Mouse (Mus musculus) liver, adult 2 months (tissue): ENCODE data around the gene Zfyve16. TPM values are rescaled to one million over a fixed set of nuclear protein-coding genes. Genes with fewer than 3 reads are reported as not detected.

Experiments used
- DNase-seq: peaks from one replicate; pipeline ENCODE4 v3.0.0-alpha.2; 2011; ENCODE audit warnings: low read depth, low spot score; ENCODE audit errors: extremely low read depth
- H3K27ac ChIP-seq: fragments of 200-500 bp; replicated peaks from 2 replicates; pipeline ENCODE4 v1.5.1; 2012; ENCODE audit warnings: low read depth, mild to moderate bottlenecking, control low read depth, inconsistent platforms, low read length; ENCODE audit not compliant: insufficient read depth
- H3K27me3 ChIP-seq: fragments of 200-500 bp; 2 replicates; pipeline ENCODE4 v1.6.1; 2012; ENCODE audit warnings: mild to moderate bottlenecking, moderate library complexity, low read length, inconsistent platforms; ENCODE audit not compliant: control insufficient read depth, insufficient read depth
- H3K36me3 ChIP-seq: fragments of 200-500 bp; 2 replicates; pipeline ENCODE4 v1.6.1; 2012; ENCODE audit warnings: low read length, inconsistent platforms; ENCODE audit not compliant: control insufficient read depth, insufficient read depth
- H3K4me1 ChIP-seq: fragments of 200-500 bp; 2 replicates; pipeline ENCODE4 v1.6.1; 2011; ENCODE audit warnings: low read length; ENCODE audit not compliant: control insufficient read depth, insufficient read depth
- H3K4me3 ChIP-seq: fragments of 200-500 bp; 2 replicates; pipeline ENCODE4 v1.5.1; 2011; ENCODE audit warnings: low read depth, mild to moderate bottlenecking, control low read depth, low read length, moderate library complexity; ENCODE audit not compliant: insufficient read depth
- H3K79me2 ChIP-seq: fragments of 200-500 bp; 2 replicates; pipeline ENCODE4 v1.6.1; 2012; ENCODE audit warnings: inconsistent platforms, mild to moderate bottlenecking, low read length, moderate library complexity; ENCODE audit not compliant: control insufficient read depth, insufficient read depth
- H3K9ac ChIP-seq: fragments of 200-500 bp; 2 replicates; pipeline ENCODE4 v1.6.1; 2012; ENCODE audit warnings: low read depth, mild to moderate bottlenecking, control low read depth, inconsistent platforms, low read length
- CTCF ChIP-seq: fragments of 200-500 bp; IDR thresholded peaks from 2 replicates; pipeline ENCODE4 v1.5.1; 2011; ENCODE audit warnings: low read depth, low read length, control low read depth
- POLR2A ChIP-seq: fragments of 200-500 bp; IDR thresholded peaks from 2 replicates; pipeline ENCODE4 v1.6.1; 2011; ENCODE audit warnings: low read length, control low read depth; ENCODE audit not compliant: insufficient read depth; ENCODE audit errors: extremely low read depth
- WGBS: fragments of 180-500 bp; shearing (Covaris S2); methylation state at CpG from one replicate; pipeline ENCODE4 v1.1.7; 2018; 5-methylcytosine and 5-hydroxymethylcytosine counted together
- polyA plus RNA-seq: library from polyadenylated mRNA; depleted of rRNA; stranded (reverse); fragments of >200 nt; gene quantifications from 2 replicates; pipeline ENCODE4 v1.2.3, GENCODE M21; 2012
- total RNA-seq: library from RNA; depleted of rRNA; stranded (reverse); fragments of >200 nt; gene quantifications from 2 replicates; pipeline ENCODE4 v1.2.3, GENCODE M21; 2014

The Zfyve16 gene
- total and polyA plus RNA-seq, 2 experiments: 0.97 to 7.8 TPM

DNA sequence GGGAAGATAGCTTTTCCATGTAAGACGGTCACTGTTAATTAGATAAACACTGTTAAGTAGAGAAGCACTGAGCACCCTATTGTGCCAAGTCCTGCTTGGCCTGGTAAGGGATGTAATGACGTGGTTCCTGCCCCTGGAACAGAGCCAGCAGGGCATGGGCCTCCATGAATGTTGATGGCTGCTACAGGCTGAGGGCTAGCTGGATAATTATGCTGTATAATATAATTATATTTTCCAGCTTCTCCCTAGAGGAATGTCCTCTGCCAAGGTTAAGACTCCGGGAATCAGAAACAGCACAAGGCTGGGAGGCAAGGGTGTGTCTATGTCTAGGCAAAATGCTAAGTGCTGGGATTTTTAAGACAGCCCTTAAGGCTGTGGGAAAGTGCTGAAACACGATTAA, 39.9 kb downstream of the Zfyve16 start:
- Histone ChIP-seq H3K4me3 (no peak overlapping the region), H3K36me3 (peaks cover 16% of the 10 kb centered on the region), H3K79me2 (no peaks in the 10 kb centered on the region), H3K9ac (no peak overlapping the region), H3K27me3 (no peaks in the 10 kb centered on the region), H3K4me1 (no peaks in the 10 kb centered on the region), H3K27ac (no peak overlapping the region)
- DNase-seq: no peak
- WGBS: 68% methylated on average over 4 of the region's 4 CpGs
- TF ChIP-seq POLR2A (no peak), CTCF (no peak)

DNA sequence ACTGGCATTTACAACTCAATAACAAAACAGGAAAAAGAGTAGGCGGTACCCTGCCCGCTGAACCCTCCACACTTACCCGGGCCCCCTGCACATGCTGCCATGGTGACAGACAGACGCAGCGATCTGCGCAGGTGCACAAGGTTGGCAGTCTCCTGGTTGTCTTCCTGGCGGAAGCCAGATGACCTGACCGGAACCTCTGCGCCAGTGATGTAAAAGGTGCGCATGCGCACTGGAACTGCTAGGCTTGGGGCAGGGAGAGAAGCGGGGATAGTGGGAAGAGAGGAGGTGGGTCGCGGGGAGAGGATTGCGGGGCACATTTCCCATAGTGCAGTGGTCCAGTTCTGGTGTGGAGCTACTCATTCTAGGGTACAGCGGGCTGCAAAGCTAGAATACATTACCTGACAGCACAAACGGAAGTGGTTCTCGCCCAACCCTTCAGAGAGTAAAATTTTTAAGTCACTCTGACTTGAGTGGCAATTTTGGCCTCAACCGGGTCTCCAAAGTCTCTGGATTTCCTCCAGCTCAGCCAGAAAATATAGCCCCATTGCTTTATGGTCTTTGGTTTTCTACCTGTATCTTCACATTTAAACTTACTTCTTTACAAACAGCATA, 46.7 kb downstream of the Zfyve16 start, which contains the start of gene Fam151b:
Gene Fam151b (minus strand): TSS at position 164 of the 612 bp plus-strand sequence.
- Histone ChIP-seq H3K4me3 (peak within 1 kb of the TSS; percentile 63), H3K79me2 (no peaks in the 10 kb centered on the region), H3K9ac (peak within 1 kb of the TSS; percentile 78), H3K36me3 (0 out of 2 replicates have a peak, but pooled peaks cover 2% of the 10 kb centered on the region), H3K27me3 (no peaks in the 10 kb centered on the region), H3K27ac (peak within 1 kb of the TSS; percentile 58), H3K4me1 (no peaks in the 10 kb centered on the region)
- peak; percentile 89 for DNase-seq
- 11% methylated on average over 19 of the region's 19 CpGs for WGBS
- no peak for TF ChIP-seq CTCF
- TF ChIP-seq POLR2A: peak; percentile 64; the same call in 1 of the 2 replicates

DNA sequence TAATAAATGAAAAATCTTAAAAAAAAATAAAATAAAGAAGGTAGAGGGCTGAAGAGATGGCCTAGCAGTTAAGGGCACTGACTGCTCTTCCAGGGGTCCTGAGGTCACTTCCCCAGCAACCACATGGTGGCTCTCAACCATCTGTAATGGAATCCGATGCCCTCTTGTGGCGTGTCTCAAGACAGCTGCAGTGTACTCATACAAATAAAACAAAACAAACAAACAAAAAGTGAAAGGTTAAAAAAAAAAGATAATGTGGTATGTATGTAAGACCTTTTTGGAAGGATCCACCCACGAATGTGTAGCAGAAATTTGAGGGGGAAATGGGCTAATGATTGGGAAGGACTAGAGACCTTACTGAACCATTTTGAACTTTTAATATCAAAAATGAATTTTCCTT, 47.3 kb downstream of the Zfyve16 start:
- no peaks in the 10 kb centered on the region for H3K79me2 ChIP-seq
- no peak overlapping the region for H3K27ac ChIP-seq
- H3K27me3 ChIP-seq: no peaks in the 10 kb centered on the region
- H3K36me3 ChIP-seq: 0 out of 2 replicates have a peak, but pooled peaks cover 2% of the 10 kb centered on the region
- peak; percentile 65 for DNase-seq
- WGBS: 7% methylated on average over 3 of the region's 3 CpGs
- TF ChIP-seq POLR2A (no peak), CTCF (peak; percentile 67)
- H3K4me1 ChIP-seq: no peaks in the 10 kb centered on the region
- H3K4me3 ChIP-seq: peak overlapping the region; percentile 63
- H3K9ac ChIP-seq: no peak overlapping the region

DNA sequence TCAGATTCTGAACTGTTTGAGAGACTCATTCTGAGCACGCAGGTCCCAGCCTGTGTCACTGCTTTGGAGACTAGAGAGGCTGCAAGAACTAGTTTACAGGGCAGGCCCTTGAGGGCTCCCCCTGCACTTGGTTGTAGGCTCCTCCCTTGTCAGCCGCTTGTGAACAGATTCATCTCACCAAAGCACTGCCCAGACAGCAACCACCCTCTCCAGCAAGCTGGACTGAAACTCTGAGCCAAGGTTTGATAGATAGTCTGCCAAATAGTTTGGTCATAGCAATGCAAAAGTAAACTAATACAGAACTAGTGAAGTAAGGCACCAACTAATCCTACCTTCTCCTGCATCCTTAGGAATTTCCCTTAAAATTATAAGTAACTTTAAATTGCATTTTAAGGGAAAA, 60.5 kb downstream of the Zfyve16 start:
- WGBS: 26% methylated on average over 2 of the region's 2 CpGs
- Histone ChIP-seq H3K36me3 (peaks cover 2% of the 10 kb centered on the region; the same call in 1 of the 2 replicates), H3K79me2 (no peaks in the 10 kb centered on the region)

DNA sequence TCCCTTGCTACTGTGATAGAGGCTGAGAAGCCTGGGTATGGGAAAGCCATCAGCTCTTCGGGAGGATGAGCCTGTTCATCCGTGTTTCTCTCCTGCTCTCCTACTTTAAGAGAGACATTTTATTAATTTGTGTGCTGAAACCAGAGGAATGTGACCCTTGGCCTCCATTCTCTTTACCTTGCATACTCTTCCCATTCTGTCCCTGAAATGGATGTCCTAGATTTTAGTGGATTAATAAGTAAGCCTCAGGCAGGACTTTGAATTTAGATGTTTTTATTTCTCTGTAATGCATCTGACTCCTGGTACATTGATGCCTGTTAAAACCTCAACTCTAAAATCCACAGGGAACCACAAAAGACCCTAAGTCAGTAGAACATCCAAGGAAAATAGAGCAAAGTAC, 61.3 kb downstream of the Zfyve16 start:
- Histone ChIP-seq H3K27ac (peak overlapping the region; percentile 52), H3K27me3 (no peaks in the 10 kb centered on the region), H3K36me3 (peaks cover 2% of the 10 kb centered on the region; the same call in 1 of the 2 replicates), H3K9ac (no peak overlapping the region), H3K4me1 (peaks cover 13% of the 10 kb centered on the region; the same call in 1 of the 2 replicates), H3K4me3 (no peak overlapping the region), H3K79me2 (no peaks in the 10 kb centered on the region)
- peak; percentile 83 for DNase-seq
- 35% methylated on average over 2 of the region's 2 CpGs for WGBS
- TF ChIP-seq CTCF (no peak), POLR2A (no peak)

More for the DNA sequence above, 60.5 kb downstream of the Zfyve16 start:
- H3K4me3 ChIP-seq: no peak overlapping the region
- H3K27ac ChIP-seq: peak overlapping the region; percentile 9; the same call in 1 of the 2 replicates
- no peak overlapping the region for H3K9ac ChIP-seq
- DNase-seq: peak; percentile 84
- TF ChIP-seq CTCF (no peak), POLR2A (no peak)
- no peaks in the 10 kb centered on the region for H3K27me3 ChIP-seq
- peaks cover 12% of the 10 kb centered on the region; the same call in 1 of the 2 replicates for H3K4me1 ChIP-seq

DNA sequence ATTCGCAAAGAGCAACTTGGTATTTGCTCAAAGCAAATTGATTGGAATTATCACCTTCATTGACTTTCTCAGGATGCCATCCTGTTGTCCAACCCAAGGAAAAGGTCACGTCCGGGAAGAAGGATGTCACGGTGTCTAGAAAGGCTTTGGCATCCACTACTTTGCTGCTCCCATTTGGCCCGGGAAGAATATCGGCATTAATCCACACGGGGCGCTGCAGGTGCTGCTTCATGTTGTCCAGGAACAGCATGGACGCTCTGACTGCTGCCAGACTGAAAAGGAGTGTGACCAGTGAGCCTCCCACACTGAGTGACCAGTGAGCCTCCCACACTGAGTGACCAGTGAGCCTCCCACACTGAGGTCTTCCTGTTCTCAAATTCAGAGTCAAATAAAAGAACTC, 62.8 kb downstream of the Zfyve16 start:
- Histone ChIP-seq H3K9ac (no peak overlapping the region), H3K4me1 (peaks cover 13% of the 10 kb centered on the region; the same call in 1 of the 2 replicates), H3K27me3 (no peaks in the 10 kb centered on the region), H3K36me3 (0 out of 2 replicates have a peak, but pooled peaks cover 2% of the 10 kb centered on the region), H3K27ac (no peak overlapping the region), H3K4me3 (no peak overlapping the region), H3K79me2 (no peaks in the 10 kb centered on the region)
- DNase-seq: no peak
- WGBS: 81% methylated on average over 9 of the region's 9 CpGs
- TF ChIP-seq CTCF (no peak), POLR2A (no peak)
